Mouse (Mus musculus) liver, embryonic 12.5 days (tissue): Measurements from ENCODE around the gene Gm9945. TPM values are rescaled to one million over a fixed set of nuclear protein-coding genes. Genes with fewer than 3 reads are reported as not detected.
A peak's percentile ranks its signal among the peaks of the same experiment; 100 is the strongest.

Experiments
- ATAC-seq: fragments of 200-750 bp; cut with Nextera tagmentation; 2 replicates; pipeline ENCODE4 v1.8.0; 2017; ENCODE audit warnings: moderate number of reproducible peaks, mild to moderate bottlenecking, moderate library complexity
- H3K27ac ChIP-seq: fragments of 300-500 bp; sonication (generic); 2 replicates; pipeline ENCODE4 v1.5.1; 2016; ENCODE audit warnings: mild to moderate bottlenecking
- H3K27me3 ChIP-seq: fragments of 300-500 bp; sonication (generic); replicated peaks from 2 replicates; pipeline ENCODE4 v1.6.1; 2016; ENCODE audit warnings: mild to moderate bottlenecking, moderate library complexity
- H3K36me3 ChIP-seq: fragments of 300-500 bp; sonication (generic); 2 replicates; pipeline ENCODE4 v1.6.1; 2016; ENCODE audit warnings: mild to moderate bottlenecking, moderate library complexity
- H3K4me1 ChIP-seq: fragments of 300-500 bp; sonication (generic); 2 replicates; pipeline ENCODE4 v1.6.1; 2016
- H3K4me2 ChIP-seq: fragments of 300-500 bp; sonication (generic); 2 replicates; pipeline ENCODE4 v1.6.1; 2016; ENCODE audit warnings: mild to moderate bottlenecking, moderate library complexity
- H3K4me3 ChIP-seq: fragments of 300-500 bp; sonication (generic); 2 replicates; pipeline ENCODE4 v1.5.1; 2016; ENCODE audit warnings: mild to moderate bottlenecking, moderate library complexity
- H3K9ac ChIP-seq: fragments of 300-500 bp; sonication (generic); 2 replicates; pipeline ENCODE4 v1.6.1; 2016; ENCODE audit warnings: mild to moderate bottlenecking, moderate library complexity
- H3K9me3 ChIP-seq: fragments of 300-500 bp; sonication (generic); replicated peaks from 2 replicates; pipeline ENCODE4 v1.6.1; 2016; ENCODE audit warnings: mild to moderate bottlenecking, moderate library complexity
- WGBS: fragments of 180-500 bp; shearing (Covaris S2); methylation state at CpG from one replicate; pipeline ENCODE4 v1.1.7; 2016; ENCODE audit not compliant: insufficient replicate concordance; 5-methylcytosine and 5-hydroxymethylcytosine counted together
- polyA plus RNA-seq: library from polyadenylated mRNA; unstranded; fragments of >200 nt; fragmentation: Nextera tagmentation; extraction: Ambion mirVana; gene quantifications from 2 replicates; pipeline ENCODE4 v1.2.1, GENCODE M21; 2016

Gene Gm9945
- polyA plus RNA-seq, 1 experiment from 2014 or later: 0.48 TPM

- no peak for ATAC-seq
- H3K27ac ChIP-seq: no peak overlapping the region
- H3K27me3 ChIP-seq: peaks cover 42% of the 10 kb centered on the region
- no peaks in the 10 kb centered on the region for H3K36me3 ChIP-seq
- H3K4me3 ChIP-seq: no peak overlapping the region
- WGBS: 78% methylated on average over 8 of the region's 8 CpGs
- H3K4me2 ChIP-seq: no peak overlapping the region
- peaks cover 14% of the 10 kb centered on the region for H3K4me1 ChIP-seq
- H3K9ac ChIP-seq: no peak overlapping the region
- no peaks in the 10 kb centered on the region for H3K9me3 ChIP-seq
These were observed 32.0 kb upstream of the Gm9945 start for GRCm38 (mm10) chr11:53447996-53448395.

- peaks cover 42% of the 10 kb centered on the region for H3K27me3 ChIP-seq
- ATAC-seq: no peak
- peaks cover 12% of the 10 kb centered on the region; the same call in 1 of the 2 replicates for H3K4me1 ChIP-seq
- WGBS: 79% methylated on average over 1 of the region's 1 CpGs
- no peaks in the 10 kb centered on the region for H3K9me3 ChIP-seq
- no peak overlapping the region for H3K4me2 ChIP-seq
- H3K4me3 ChIP-seq: no peak overlapping the region
- H3K9ac ChIP-seq: no peak overlapping the region
- no peaks in the 10 kb centered on the region for H3K36me3 ChIP-seq
- no peak overlapping the region for H3K27ac ChIP-seq
These were observed 31.4 kb upstream of the Gm9945 start for GRCm38 (mm10) chr11:53448529-53448928.

GRCm38 (mm10) chr11:53450070-53450705, 29.8 kb upstream of the Gm9945 start:
- Histone ChIP-seq H3K9ac (no peak overlapping the region), H3K4me1 (peaks cover 8% of the 10 kb centered on the region; the same call in 1 of the 2 replicates), H3K4me3 (no peak overlapping the region), H3K9me3 (no peaks in the 10 kb centered on the region), H3K4me2 (no peak overlapping the region), H3K27me3 (peaks cover 51% of the 10 kb centered on the region), H3K27ac (no peak overlapping the region), H3K36me3 (no peaks in the 10 kb centered on the region)
- WGBS: 26% methylated on average over 15 of the region's 15 CpGs
- ATAC-seq: no peak

GRCm38 (mm10) chr11:53451361-53451760, 28.6 kb upstream of the Gm9945 start:
- 45% methylated on average over 2 of the region's 2 CpGs for WGBS
- ATAC-seq: no peak
- H3K9ac ChIP-seq: no peak overlapping the region
- H3K4me2 ChIP-seq: no peak overlapping the region
- peaks cover 9% of the 10 kb centered on the region; the same call in 1 of the 2 replicates for H3K4me1 ChIP-seq
- no peak overlapping the region for H3K27ac ChIP-seq
- H3K9me3 ChIP-seq: no peaks in the 10 kb centered on the region
- H3K4me3 ChIP-seq: no peak overlapping the region
- H3K36me3 ChIP-seq: no peaks in the 10 kb centered on the region
- peaks cover 63% of the 10 kb centered on the region for H3K27me3 ChIP-seq

GRCm38 (mm10) chr11:53452396-53452795, 27.6 kb upstream of the Gm9945 start:
- Histone ChIP-seq H3K4me1 (peaks cover 20% of the 10 kb centered on the region), H3K4me2 (no peak overlapping the region), H3K27ac (no peak overlapping the region), H3K36me3 (no peaks in the 10 kb centered on the region), H3K9me3 (no peaks in the 10 kb centered on the region), H3K4me3 (no peak overlapping the region), H3K27me3 (peaks cover 73% of the 10 kb centered on the region), H3K9ac (no peak overlapping the region)
- ATAC-seq: no peak
- 86% methylated on average over 9 of the region's 9 CpGs for WGBS

GRCm38 (mm10) chr11:53453031-53453430, 26.9 kb upstream of the Gm9945 start:
- Histone ChIP-seq H3K4me3 (no peak overlapping the region), H3K9ac (no peak overlapping the region), H3K27me3 (peaks cover 80% of the 10 kb centered on the region), H3K27ac (no peak overlapping the region), H3K4me1 (peaks cover 22% of the 10 kb centered on the region), H3K4me2 (no peak overlapping the region), H3K36me3 (no peaks in the 10 kb centered on the region), H3K9me3 (no peaks in the 10 kb centered on the region)
- ATAC-seq: no peak
- 51% methylated on average over 5 of the region's 5 CpGs for WGBS

DNA sequence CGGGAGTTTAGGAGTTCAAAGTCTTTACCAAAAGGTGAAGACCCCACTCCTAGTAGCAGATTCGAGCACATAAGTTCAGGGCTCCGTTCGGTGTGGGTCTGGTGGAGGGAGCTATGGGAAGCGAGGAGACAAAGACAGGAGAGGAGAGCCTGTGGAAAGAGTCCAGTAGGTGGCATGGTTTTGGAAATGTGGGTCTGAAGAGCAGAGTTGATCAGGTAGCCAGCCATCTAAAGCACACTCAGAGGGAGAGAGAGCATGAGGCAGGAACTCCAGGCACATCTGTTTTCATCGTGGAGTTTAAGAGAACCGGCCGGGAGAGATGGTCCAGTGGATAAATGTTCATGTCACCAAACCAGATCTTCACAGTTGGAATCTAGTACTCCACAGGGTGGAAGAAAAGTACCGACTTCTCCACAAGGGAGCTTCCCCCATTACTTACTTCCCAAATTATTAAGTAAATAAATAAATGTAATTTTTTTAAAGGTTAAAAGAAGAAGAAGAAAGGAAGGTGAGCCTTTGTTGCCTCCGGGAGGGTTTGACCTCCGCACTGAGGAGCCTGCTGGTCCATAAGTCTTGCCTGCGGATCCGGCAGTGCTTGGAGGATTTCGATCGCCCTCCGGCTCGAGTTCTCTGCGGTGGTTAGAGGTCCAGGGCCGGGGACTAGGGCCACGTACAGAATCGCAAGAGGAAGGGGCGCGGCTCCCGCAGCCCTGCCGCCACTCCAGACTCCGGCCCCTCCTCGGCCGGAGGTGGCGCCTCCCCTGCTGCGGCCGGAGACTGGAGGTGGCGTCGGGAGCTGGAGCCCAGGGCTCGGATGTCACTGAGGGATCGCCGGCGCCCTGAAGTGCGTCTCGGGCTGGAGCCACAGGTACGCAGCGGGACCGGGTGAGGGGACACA, 23.2 kb upstream of the Gm9945 start, which contains the start of the genes Gm10447 and Shroom1:
TSS of gene Gm10447 (minus strand) at position 637 of the 898 bp plus-strand sequence.
TSS of gene Shroom1 (plus strand) at position 732 of the 898 bp plus-strand sequence.
- no peaks in the 10 kb centered on the region for H3K36me3 ChIP-seq
- no peaks in the 10 kb centered on the region for H3K9me3 ChIP-seq
- peak within 1 kb of the TSS; percentile 55 for H3K9ac ChIP-seq
- H3K4me2 ChIP-seq: peak within 1 kb of the TSS; percentile 78
- H3K27me3 ChIP-seq: peaks cover 84% of the 10 kb centered on the region
- ATAC-seq: peak; percentile 68
- H3K27ac ChIP-seq: peak within 1 kb of the TSS; percentile 38; the same call in 1 of the 2 replicates
- 6% methylated on average over 42 of the region's 42 CpGs for WGBS
- peaks cover 24% of the 10 kb centered on the region for H3K4me1 ChIP-seq
- H3K4me3 ChIP-seq: peak within 1 kb of the TSS; percentile 58

GRCm38 (mm10) chr11:53457372-53457954, 22.5 kb upstream of the Gm9945 start:
- H3K9me3 ChIP-seq: no peaks in the 10 kb centered on the region
- peaks cover 30% of the 10 kb centered on the region for H3K4me1 ChIP-seq
- peak overlapping the region; percentile 58 for H3K4me3 ChIP-seq
- H3K9ac ChIP-seq: peak overlapping the region; percentile 55
- peak overlapping the region; percentile 78 for H3K4me2 ChIP-seq
- H3K27me3 ChIP-seq: peaks cover 84% of the 10 kb centered on the region
- WGBS: 5% methylated on average over 29 of the region's 29 CpGs
- H3K27ac ChIP-seq: peak overlapping the region; percentile 38; the same call in 1 of the 2 replicates
- H3K36me3 ChIP-seq: no peaks in the 10 kb centered on the region
- peak; percentile 45 for ATAC-seq

GRCm38 (mm10) chr11:53458996-53459395, 21.0 kb upstream of the Gm9945 start:
- Histone ChIP-seq H3K27ac (no peak overlapping the region), H3K27me3 (peaks cover 94% of the 10 kb centered on the region), H3K4me3 (no peak overlapping the region), H3K36me3 (no peaks in the 10 kb centered on the region), H3K9ac (no peak overlapping the region), H3K4me2 (no peak overlapping the region), H3K4me1 (peaks cover 45% of the 10 kb centered on the region), H3K9me3 (no peaks in the 10 kb centered on the region)
- no peak for ATAC-seq
- WGBS: 50% methylated on average over 3 of the region's 3 CpGs

DNA sequence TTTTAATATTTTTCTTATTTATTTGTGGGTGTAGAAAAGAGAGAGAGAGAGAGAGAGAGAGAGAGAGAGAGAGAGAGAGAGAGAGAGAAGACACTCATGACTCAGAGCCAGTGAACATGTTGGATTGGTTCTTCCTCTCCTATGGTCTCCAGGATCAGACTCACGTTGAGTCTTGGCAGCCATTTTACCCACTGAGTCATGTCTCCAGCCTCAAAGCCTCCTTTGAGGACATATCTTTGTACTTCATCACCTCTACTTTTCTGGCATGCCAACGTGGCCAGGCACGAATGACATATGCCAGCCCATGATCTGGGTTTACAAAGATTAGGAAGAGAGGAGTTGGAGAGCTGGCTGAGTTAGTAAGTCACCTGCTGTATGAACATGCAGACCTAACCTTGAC, 19.8 kb upstream of the Gm9945 start:
- H3K9me3 ChIP-seq: no peaks in the 10 kb centered on the region
- H3K4me2 ChIP-seq: no peak overlapping the region
- no peaks in the 10 kb centered on the region for H3K36me3 ChIP-seq
- peaks cover 45% of the 10 kb centered on the region for H3K4me1 ChIP-seq
- H3K27ac ChIP-seq: no peak overlapping the region
- ATAC-seq: no peak
- no peak overlapping the region for H3K4me3 ChIP-seq
- H3K27me3 ChIP-seq: peaks cover 96% of the 10 kb centered on the region
- no peak overlapping the region for H3K9ac ChIP-seq
- WGBS: 66% methylated on average over 3 of the region's 3 CpGs

GRCm38 (mm10) chr11:53461727-53462126, 18.2 kb upstream of the Gm9945 start:
- 17% methylated on average over 5 of the region's 5 CpGs for WGBS
- H3K4me1 ChIP-seq: peaks cover 47% of the 10 kb centered on the region

More at GRCm38 (mm10) chr11:53461727-53462126, 18.2 kb upstream of the Gm9945 start:
- peak; percentile 45; the same call in 1 of the 2 replicates for ATAC-seq
- Histone ChIP-seq H3K27ac (no peak overlapping the region), H3K4me3 (no peak overlapping the region), H3K27me3 (peaks cover 96% of the 10 kb centered on the region), H3K4me2 (no peak overlapping the region), H3K9ac (no peak overlapping the region), H3K36me3 (no peaks in the 10 kb centered on the region), H3K9me3 (no peaks in the 10 kb centered on the region)
